Mouse (Mus musculus) ovary, postnatal 14 days (tissue): ENCODE measurements around the gene Xylb.
A peak's percentile ranks its signal among the peaks of the same experiment; 100 is the strongest.

Experiments used
- DNase-seq: peaks from one replicate; pipeline ENCODE4 v3.0.0; 2022; ENCODE audit warnings: low spot score

The Xylb gene

DNA sequence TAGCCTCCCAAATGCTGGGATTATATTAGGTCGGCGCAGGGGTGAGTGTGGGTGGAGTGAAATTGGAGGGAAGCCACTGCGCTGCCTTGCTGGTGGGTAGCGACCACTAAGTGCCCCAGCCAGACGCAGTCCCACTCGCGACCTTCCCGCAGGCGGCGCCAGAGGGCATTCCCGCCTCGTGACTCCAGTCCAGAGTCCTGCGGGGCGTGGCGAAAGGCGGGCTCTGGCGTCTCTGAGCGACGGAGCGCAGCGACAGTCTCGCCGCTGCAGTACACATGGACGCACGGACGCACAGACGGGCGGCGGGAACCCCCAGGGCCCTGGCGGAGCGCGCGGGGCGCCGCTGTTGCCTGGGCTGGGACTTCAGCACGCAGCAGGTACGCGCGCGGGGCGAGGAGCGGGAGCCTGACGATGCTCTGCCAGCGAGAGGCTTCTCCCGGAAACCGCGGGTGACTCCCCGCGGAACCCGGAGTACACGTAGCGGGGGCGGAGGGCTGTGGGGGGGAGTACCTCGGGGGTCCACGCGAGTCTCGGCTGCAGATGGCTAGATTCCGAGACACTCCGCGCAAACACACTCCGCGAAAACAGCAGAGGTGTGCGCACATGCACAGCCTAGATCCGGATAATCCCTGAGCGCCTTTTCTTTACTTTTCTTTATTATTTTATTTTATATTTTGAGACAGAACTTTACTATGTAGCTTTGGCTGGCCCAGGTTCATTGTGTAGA lies at the start of gene Xylb:
Xylb (plus strand) TSS at position 51 of the 727 bp plus-strand sequence.
- peak; percentile 85 for DNase-seq

- DNase-seq = no peak
Observed at GRCm38 (mm10) chr9:119309067-119309466, 48.1 kb upstream of the Xylb start.

GRCm38 (mm10) chr9:119313096-119313495 lies 44.1 kb upstream of the Xylb start:
- no peak for DNase-seq

- no peak for DNase-seq
Observed at GRCm38 (mm10) chr9:119318891-119319290, 38.3 kb upstream of the Xylb start.

GRCm38 (mm10) chr9:119320446-119320845 lies 36.7 kb upstream of the Xylb start:
- DNase-seq = no peak

GRCm38 (mm10) chr9:119320946-119321345 lies 36.2 kb upstream of the Xylb start:
- no peak for DNase-seq

DNA sequence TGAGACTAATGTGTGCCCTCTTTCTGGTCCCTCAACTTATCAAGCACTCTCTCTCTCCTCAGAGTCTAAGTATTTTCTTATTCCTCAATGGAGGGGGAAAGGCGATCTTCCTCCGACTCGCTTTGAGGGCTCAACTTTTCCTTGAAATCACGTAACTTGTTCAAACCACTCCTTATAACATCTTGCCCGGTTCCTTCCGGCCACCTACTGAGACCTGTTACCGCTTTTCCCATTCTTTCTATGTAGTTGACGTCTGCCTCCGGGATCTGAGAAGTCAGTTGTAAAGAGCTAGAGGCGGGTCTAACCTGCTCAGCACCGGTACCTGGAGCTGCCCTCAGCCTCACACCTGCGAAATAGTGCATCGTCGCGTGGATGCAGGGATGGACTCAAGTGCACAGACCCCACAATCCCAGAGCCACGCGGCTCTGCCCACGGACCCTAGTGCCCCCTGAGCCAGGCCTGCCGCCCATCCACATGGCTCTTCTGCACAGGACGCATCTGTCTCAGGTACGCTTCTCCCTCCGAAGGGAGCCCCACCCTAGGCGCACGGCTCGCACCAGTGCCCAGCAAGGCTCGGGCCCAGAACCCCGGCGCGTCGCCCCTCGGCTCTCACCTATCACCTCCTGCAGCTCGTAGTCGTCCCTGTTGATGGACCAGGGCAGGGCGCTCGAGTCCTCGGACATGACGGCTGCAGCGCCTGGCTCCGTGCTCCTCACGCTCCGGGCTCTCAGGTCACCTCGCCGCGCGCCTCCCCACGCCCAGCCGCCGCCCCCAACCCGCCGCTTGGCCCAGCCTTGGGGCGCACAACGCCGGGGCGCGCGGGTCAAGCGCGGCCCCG lies 35.6 kb upstream of the Xylb start:
- DNase-seq = no peak

- DNase-seq = peak; percentile 96
Observed at GRCm38 (mm10) chr9:119322289-119323259, 34.6 kb upstream of the Xylb start, which contains the start of gene Oxsr1. Gene Oxsr1, minus strand, starts transcription at chr9:119322427.

DNA sequence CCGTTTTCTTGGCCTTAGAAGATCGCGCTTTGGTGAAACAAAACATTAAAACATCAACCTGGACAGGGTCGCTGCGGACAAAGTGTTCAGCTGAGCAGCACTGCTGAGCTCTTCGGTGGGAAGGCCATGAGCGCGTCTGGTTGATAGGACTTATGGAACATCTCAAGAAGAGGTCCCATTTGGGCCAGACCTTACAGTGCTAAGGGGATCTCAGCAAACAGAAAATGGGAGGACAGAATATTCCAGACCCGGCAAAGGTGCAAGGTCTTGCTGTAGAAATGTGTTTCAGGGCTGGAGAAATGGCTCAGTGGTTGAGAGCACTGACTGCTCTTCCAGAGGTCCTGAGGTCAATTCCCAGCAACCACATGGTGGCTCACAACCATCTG lies 33.9 kb upstream of the Xylb start:
- DNase-seq = no peak

GRCm38 (mm10) chr9:119324130-119324529 lies 33.1 kb upstream of the Xylb start:
- no peak for DNase-seq

DNA sequence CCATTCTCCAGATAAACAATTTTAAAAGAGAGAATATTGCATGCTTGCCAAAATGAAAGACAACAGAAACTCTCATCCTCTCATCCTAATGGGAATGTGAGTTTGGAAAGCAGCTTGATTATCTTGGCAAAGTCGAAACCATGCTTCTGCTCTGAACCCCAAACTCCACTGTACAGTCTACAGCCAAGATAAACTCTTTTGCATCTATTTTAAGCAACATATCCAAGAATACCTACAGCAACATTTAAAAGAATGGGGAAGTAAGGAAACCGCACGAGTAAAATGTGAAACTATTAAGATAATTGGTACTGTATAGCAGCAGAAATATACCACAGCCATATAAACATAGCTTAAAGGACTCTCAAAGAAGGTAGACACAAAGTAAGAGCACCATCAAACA lies 28.7 kb upstream of the Xylb start:
- no peak for DNase-seq

DNA sequence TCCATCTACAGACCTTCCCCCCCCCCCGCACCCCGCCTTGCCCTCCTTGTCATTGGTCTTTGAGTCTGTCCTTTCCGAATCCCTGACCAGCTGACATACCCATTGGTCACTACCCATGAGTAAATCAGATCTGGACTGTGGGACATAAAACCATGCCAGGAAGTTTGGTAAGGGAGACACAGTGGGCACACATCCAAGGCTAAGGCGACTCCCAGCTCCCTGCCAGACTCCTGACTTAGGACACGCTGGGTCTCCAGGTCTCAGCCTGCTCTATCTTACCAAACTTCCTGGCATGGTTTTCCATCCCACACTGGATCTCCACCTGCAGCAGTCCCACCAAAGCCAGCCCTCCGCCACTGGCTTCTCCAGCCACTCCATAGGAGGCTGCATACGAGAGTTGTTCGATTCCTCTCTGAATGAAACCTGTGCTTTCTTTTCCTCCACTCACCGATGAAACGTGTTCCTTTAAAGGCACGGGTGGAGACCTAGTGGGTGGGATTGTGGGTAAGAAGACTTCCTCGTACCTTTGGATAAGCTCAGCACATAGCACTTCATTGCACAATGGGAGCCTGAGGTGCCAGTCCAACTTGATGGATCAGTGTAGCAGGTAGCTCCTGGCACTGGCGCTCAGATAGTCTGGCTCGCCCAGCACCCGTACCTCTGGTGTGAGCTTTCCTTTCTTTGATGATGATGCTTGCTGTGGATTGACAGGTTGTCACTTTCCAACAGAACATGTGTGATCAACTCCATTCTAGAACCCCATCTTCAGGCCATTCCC lies 26.8 kb upstream of the Xylb start:
- no peak for DNase-seq

- no peak for DNase-seq
Observed at GRCm38 (mm10) chr9:119334324-119334723, 22.9 kb upstream of the Xylb start.

GRCm38 (mm10) chr9:119334834-119335233 lies 22.3 kb upstream of the Xylb start:
- DNase-seq = no peak

DNA sequence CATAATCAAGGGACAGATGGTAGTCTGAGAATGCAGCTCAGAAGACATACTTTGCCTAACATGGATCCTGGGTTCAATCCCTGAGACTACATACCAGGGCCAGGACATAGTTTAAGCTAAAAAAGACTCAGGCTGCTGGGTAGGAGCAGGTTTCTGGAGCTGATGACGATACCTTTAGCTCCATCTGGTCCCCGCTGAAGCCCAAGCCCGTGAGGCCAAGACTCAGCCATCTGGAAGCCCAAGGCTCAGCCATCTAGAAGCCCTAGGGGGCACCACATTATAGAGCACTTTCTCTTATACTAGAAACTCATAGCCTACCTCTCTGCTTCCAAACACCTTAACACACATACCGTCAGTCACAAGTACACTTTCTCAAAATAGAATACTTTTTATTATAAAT lies 21.6 kb upstream of the Xylb start:
- no peak for DNase-seq

DNA sequence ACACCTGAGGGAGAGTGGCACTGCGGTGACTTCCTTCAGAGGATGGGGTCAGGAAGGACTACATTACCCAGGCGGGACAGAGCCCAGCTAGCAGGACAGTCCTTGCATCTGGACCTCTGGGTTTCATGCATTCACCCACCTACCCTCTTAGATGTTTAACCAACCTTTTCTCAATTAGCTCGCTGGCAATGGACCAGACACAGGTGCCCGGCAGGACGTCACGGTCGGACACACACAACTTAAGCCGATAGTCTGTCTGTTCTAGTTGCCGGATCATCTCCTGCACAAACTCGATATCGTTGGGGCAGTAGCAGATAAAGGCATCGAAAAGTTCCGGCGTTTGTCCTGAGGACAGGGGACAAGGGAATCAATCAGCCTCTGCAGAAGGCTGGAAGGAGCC lies 19.3 kb upstream of the Xylb start:
- DNase-seq = no peak

GRCm38 (mm10) chr9:119338350-119338749 lies 18.8 kb upstream of the Xylb start:
- no peak for DNase-seq

- DNase-seq = no peak
Observed at GRCm38 (mm10) chr9:119339106-119339505, 18.1 kb upstream of the Xylb start.

GRCm38 (mm10) chr9:119339558-119340211 lies 17.5 kb upstream of the Xylb start, which contains the start of gene Acaa1a:
Gene Acaa1a, plus strand, starts transcription at chr9:119339676.
- peak; percentile 69 for DNase-seq

DNA sequence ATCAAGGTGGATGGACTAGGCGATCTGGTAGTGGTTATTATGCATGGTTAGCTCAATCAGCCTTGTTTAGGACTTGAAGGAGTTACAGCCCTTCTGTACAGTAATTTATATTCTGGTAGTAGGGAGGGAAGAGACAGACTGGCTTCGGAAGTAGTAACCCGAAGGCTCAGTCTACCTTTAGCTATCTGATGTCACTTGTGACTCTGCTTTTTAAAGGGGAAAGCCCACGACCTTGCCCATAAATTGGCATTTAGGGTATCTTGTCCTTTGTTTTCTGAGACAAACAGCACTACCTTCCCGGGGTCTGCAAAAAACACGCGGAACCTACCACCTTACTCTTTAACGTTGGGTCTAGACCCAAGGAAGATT lies 17.0 kb upstream of the Xylb start:
- no peak for DNase-seq
